Mouse (Mus musculus) thymus, adult 2 months (tissue): ENCODE measurements around the gene Crebrf.

Experiments used
- CTCF ChIP-seq: fragments of 200-500 bp; IDR thresholded peaks from 2 replicates; pipeline ENCODE4 v1.5.1; 2012; ENCODE audit warnings: mild to moderate bottlenecking, control low read depth, low read length, moderate library complexity, borderline replicate concordance; ENCODE audit not compliant: control insufficient read depth, poor library complexity, insufficient read depth; ENCODE audit errors: extremely low read depth
- POLR2A ChIP-seq: fragments of 200-500 bp; IDR thresholded peaks from 2 replicates; pipeline ENCODE4 v1.6.1; 2012; ENCODE audit warnings: mild to moderate bottlenecking, low read length, control low read depth, moderate library complexity; ENCODE audit not compliant: control insufficient read depth, poor library complexity, insufficient read depth; ENCODE audit errors: extremely low read depth

GRCm38 (mm10) chr17:26816810-26817209, 101.4 kb downstream of the Crebrf start:
- TF ChIP-seq CTCF (no peak), POLR2A (no peak)
